Mouse (Mus musculus): ENCODE data around the gene Ksr2. TPM values are rescaled to one million over a fixed set of nuclear protein-coding genes. Genes with fewer than 3 reads are reported as not detected.
"Not testable (repeated sequence)": the region's sequence is repeated elsewhere in the genome, so short reads cannot be mapped to it uniquely, and the experiment has no call there.

Gene Ksr2
- total and polyA plus RNA-seq, 2 experiments = 0.06 to 0.09 TPM

GRCm38 (mm10) chr5:117397371-117397770 is 16.4 kb upstream of the Ksr2 start:
- Histone ChIP-seq H3K27me3 (ENCODE audit: control insufficient read depth, insufficient read depth, low read length) (no peaks in the 10 kb centered on the region), H3K27ac (replicated peaks; ENCODE audit: insufficient read depth, low read depth, low read length) (no peak overlapping the region), H3K4me3 (ENCODE audit: insufficient read depth, low read depth, low read length) (no peak overlapping the region), H3K4me1 (ENCODE audit: control insufficient read depth, insufficient read depth, low read length) (no peaks in the 10 kb centered on the region), H3K79me2 (ENCODE audit: control insufficient read depth, insufficient read depth, low read length) (no peaks in the 10 kb centered on the region), H3K36me3 (ENCODE audit: control insufficient read depth, insufficient read depth, low read length) (no peaks in the 10 kb centered on the region), H3K9ac (ENCODE audit: low read depth, low read length) (no peak overlapping the region)
- DNase-seq (ENCODE audit: extremely low read depth, low read depth, low spot score) = no peak
- 78% methylated on average over 6 of the region's 6 CpGs for WGBS
- no peak for TF ChIP-seq POLR2A (IDR thresholded peaks at IDR 0.05; ENCODE audit: extremely low read depth, insufficient read depth, low read length)
- TF ChIP-seq CTCF (IDR thresholded peaks at IDR 0.05; ENCODE audit: low read depth, low read length) = no peak

- Histone ChIP-seq H3K27ac (replicated peaks; ENCODE audit: insufficient read depth, low read depth, low read length) (no peak overlapping the region), H3K4me3 (ENCODE audit: insufficient read depth, low read depth, low read length) (no peak overlapping the region), H3K36me3 (ENCODE audit: control insufficient read depth, insufficient read depth, low read length) (no peaks in the 10 kb centered on the region), H3K9ac (ENCODE audit: low read depth, low read length) (no peak overlapping the region), H3K27me3 (ENCODE audit: control insufficient read depth, insufficient read depth, low read length) (no peaks in the 10 kb centered on the region), H3K4me1 (ENCODE audit: control insufficient read depth, insufficient read depth, low read length) (no peaks in the 10 kb centered on the region), H3K79me2 (ENCODE audit: control insufficient read depth, insufficient read depth, low read length) (no peaks in the 10 kb centered on the region)
- whole genome bisulfite sequencing = 62% methylated on average over 5 of the region's 5 CpGs
- no peak for DNase-seq (ENCODE audit: extremely low read depth, low read depth, low spot score)
- TF ChIP-seq CTCF (IDR thresholded peaks at IDR 0.05; ENCODE audit: low read depth, low read length) (no peak), POLR2A (IDR thresholded peaks at IDR 0.05; ENCODE audit: extremely low read depth, insufficient read depth, low read length) (no peak)
Observed at GRCm38 (mm10) chr5:117398007-117398550, 15.7 kb upstream of the Ksr2 start.

- Histone ChIP-seq H3K27ac (replicated peaks; ENCODE audit: insufficient read depth, low read depth, low read length) (no peak overlapping the region), H3K79me2 (ENCODE audit: control insufficient read depth, insufficient read depth, low read length) (no peaks in the 10 kb centered on the region), H3K4me3 (ENCODE audit: insufficient read depth, low read depth, low read length) (no peak overlapping the region), H3K9ac (ENCODE audit: low read depth, low read length) (no peak overlapping the region), H3K36me3 (ENCODE audit: control insufficient read depth, insufficient read depth, low read length) (no peaks in the 10 kb centered on the region), H3K27me3 (ENCODE audit: control insufficient read depth, insufficient read depth, low read length) (no peaks in the 10 kb centered on the region), H3K4me1 (ENCODE audit: control insufficient read depth, insufficient read depth, low read length) (no peaks in the 10 kb centered on the region)
- TF ChIP-seq CTCF (IDR thresholded peaks at IDR 0.05; ENCODE audit: low read depth, low read length) (no peak), POLR2A (IDR thresholded peaks at IDR 0.05; ENCODE audit: extremely low read depth, insufficient read depth, low read length) (no peak)
- 77% methylated on average over 9 of the region's 9 CpGs for WGBS
- no peak for DNase-seq (ENCODE audit: extremely low read depth, low read depth, low spot score)
Observed at GRCm38 (mm10) chr5:117399281-117399680, 14.5 kb upstream of the Ksr2 start.

GRCm38 (mm10) chr5:117403609-117404008 is 10.2 kb upstream of the Ksr2 start:
- TF ChIP-seq CTCF (IDR thresholded peaks at IDR 0.05; ENCODE audit: low read depth, low read length) (no peak), POLR2A (IDR thresholded peaks at IDR 0.05; ENCODE audit: extremely low read depth, insufficient read depth, low read length) (no peak)
- no peak for DNase-seq (ENCODE audit: extremely low read depth, low read depth, low spot score)
- Histone ChIP-seq H3K27me3 (ENCODE audit: control insufficient read depth, insufficient read depth, low read length) (no peaks in the 10 kb centered on the region), H3K79me2 (ENCODE audit: control insufficient read depth, insufficient read depth, low read length) (no peaks in the 10 kb centered on the region), H3K27ac (replicated peaks; ENCODE audit: insufficient read depth, low read depth, low read length) (no peak overlapping the region), H3K36me3 (ENCODE audit: control insufficient read depth, insufficient read depth, low read length) (no peaks in the 10 kb centered on the region), H3K4me1 (ENCODE audit: control insufficient read depth, insufficient read depth, low read length) (no peaks in the 10 kb centered on the region), H3K4me3 (ENCODE audit: insufficient read depth, low read depth, low read length) (no peak overlapping the region), H3K9ac (ENCODE audit: low read depth, low read length) (no peak overlapping the region)
- 81% methylated on average over 8 of the region's 8 CpGs for WGBS

DNA sequence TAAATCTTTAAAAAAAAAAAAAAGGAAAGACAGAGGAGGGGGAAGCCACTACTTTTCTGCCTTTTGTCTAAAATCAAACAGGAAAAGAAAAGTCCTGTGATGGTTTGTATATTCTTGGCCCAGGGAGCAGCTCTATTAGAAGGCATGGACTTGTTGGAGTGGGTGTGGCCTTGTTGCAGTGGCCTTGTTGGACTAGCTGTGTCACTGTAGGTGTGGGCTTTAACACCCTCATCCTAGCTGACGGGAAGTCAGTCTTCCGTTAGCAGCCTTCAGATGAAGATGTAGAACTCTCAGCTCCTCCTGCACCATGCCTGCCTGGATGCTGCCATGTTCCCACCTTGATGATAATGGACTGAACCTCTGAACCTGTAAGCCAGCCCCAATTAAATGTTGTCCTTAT is 9.1 kb upstream of the Ksr2 start:
- H3K27ac ChIP-seq (replicated peaks; ENCODE audit: insufficient read depth, low read depth, low read length); H3K4me1 ChIP-seq (ENCODE audit: control insufficient read depth, insufficient read depth, low read length); H3K36me3 ChIP-seq (ENCODE audit: control insufficient read depth, insufficient read depth, low read length); DNase-seq (ENCODE audit: extremely low read depth, low read depth, low spot score); H3K9ac ChIP-seq (ENCODE audit: low read depth, low read length); H3K27me3 ChIP-seq (ENCODE audit: control insufficient read depth, insufficient read depth, low read length); H3K79me2 ChIP-seq (ENCODE audit: control insufficient read depth, insufficient read depth, low read length); H3K4me3 ChIP-seq (ENCODE audit: insufficient read depth, low read depth, low read length): not testable (repeated sequence)
- 84% methylated on average over 2 of the region's 2 CpGs for WGBS

GRCm38 (mm10) chr5:117408216-117408615 is 5.6 kb upstream of the Ksr2 start:
- 42% methylated on average over 4 of the region's 4 CpGs for WGBS
- DNase-seq (ENCODE audit: extremely low read depth, low read depth, low spot score) = peak; percentile 72

More at GRCm38 (mm10) chr5:117408216-117408615, 5.6 kb upstream of the Ksr2 start:
- Histone ChIP-seq H3K27ac (replicated peaks; ENCODE audit: insufficient read depth, low read depth, low read length) (no peak overlapping the region), H3K79me2 (ENCODE audit: control insufficient read depth, insufficient read depth, low read length) (no peaks in the 10 kb centered on the region), H3K36me3 (ENCODE audit: control insufficient read depth, insufficient read depth, low read length) (no peaks in the 10 kb centered on the region), H3K4me3 (ENCODE audit: insufficient read depth, low read depth, low read length) (no peak overlapping the region), H3K27me3 (ENCODE audit: control insufficient read depth, insufficient read depth, low read length) (peaks cover under 1% of the 10 kb centered on the region; the same call in 1 of the 2 replicates), H3K4me1 (ENCODE audit: control insufficient read depth, insufficient read depth, low read length) (0 out of 2 replicates have a peak, but pooled peaks cover under 1% of the 10 kb centered on the region), H3K9ac (ENCODE audit: low read depth, low read length) (no peak overlapping the region)
- TF ChIP-seq CTCF (IDR thresholded peaks at IDR 0.05; ENCODE audit: low read depth, low read length) = peak; percentile 62
- no peak for TF ChIP-seq POLR2A (IDR thresholded peaks at IDR 0.05; ENCODE audit: extremely low read depth, insufficient read depth, low read length)

All from liver, adult 2 months (tissue).